In genomic region chr17:73879262-73879916, GRCm38 (mm10) we compare ENCODE assay signal across 19 mouse cellular contexts.
A peak's percentile ranks its signal among the peaks of the same experiment; 100 is the strongest.
DNase-seq lines count a peak whose midpoint lies in the region; ATAC-seq and TF ChIP-seq lines count a peak whose summit lies in the region.
"Had no signal": no experiment of that assay in that cellular context is flagged by ENCODE, and none has a peak within 500 bp of the region (broad histone marks: within the 10 kb centered on the region; RNA-seq: fewer than 3 reads in every experiment).

No protein-coding gene starts in this region.

- peaks cover 12% of the 10 kb centered on the region for H3K4me1 ChIP-seq in heart, embryonic 10.5 days
- 0 out of 2 replicates have a peak, but pooled peaks cover 4% of the 10 kb centered on the region for H3K4me1 ChIP-seq in heart, embryonic 11.5 days (ENCODE audit: control insufficient read depth, insufficient read depth, low read length)
- peaks cover 6% of the 10 kb centered on the region; the same call in 1 of the 2 replicates for H3K4me1 ChIP-seq in neural tube, embryonic 12.5 days
- H3K4me1 ChIP-seq in forebrain, embryonic 11.5 days (replicated peaks; ENCODE audit: control insufficient read depth, insufficient read depth, low read length) = no peaks in the 10 kb centered on the region
- peaks cover 10% of the 10 kb centered on the region; the same call in 1 of the 2 replicates for H3K4me1 ChIP-seq in midbrain, embryonic 13.5 days (replicated peaks)
- no peaks in the 10 kb centered on the region for H3K4me1 ChIP-seq in liver, postnatal 0 days (ENCODE audit: insufficient read depth)

- no peak for TF ChIP-seq EP300 in liver, postnatal 0 days (IDR thresholded peaks at IDR 0.05; ENCODE audit: low read depth)

- no peak for ATAC-seq in heart, embryonic 11.5 days (replicated peaks; ENCODE audit: insufficient number of reproducible peaks, low FRiP score, low TSS enrichment)
- ATAC-seq in neural tube, embryonic 12.5 days (ENCODE audit: low FRiP score, low read depth) = peak; percentile 56; the same call in 1 of the 2 replicates
- peak; percentile 79 for ATAC-seq in forebrain, embryonic 11.5 days (replicated peaks; ENCODE audit: low FRiP score)
- ATAC-seq in midbrain, embryonic 13.5 days = peak; percentile 31; the same call in 1 of the 2 replicates
- ATAC-seq in liver, postnatal 0 days = no peak
- ATAC-seq: hindbrain, postnatal 0 days; intestine, embryonic 16.5 days; lung, postnatal 0 days had no signal

- peak; percentile 65 for DNase-seq in heart, embryonic 10.5 days (ENCODE audit: low spot score)
- no peak for DNase-seq in neural tube, embryonic 10.5 days (ENCODE audit: extremely low spot score, low spot score)
- no peak for DNase-seq in forebrain, embryonic 11.5 days (ENCODE audit: low spot score)
- no peak for DNase-seq in right cerebral cortex, adult 18-20 months
- DNase-seq in liver, postnatal 0 days = no peak
- DNase-seq: adrenal gland, postnatal 25 days; cerebellum, adult 9-10 months; gastrocnemius, postnatal 36 days; kidney, postnatal 25 days; thymus, adult 18-20 months; thymus, postnatal 4 days had no signal

- H3K4me2 ChIP-seq in heart, embryonic 11.5 days = no peak overlapping the region
- no peak overlapping the region for H3K4me2 ChIP-seq in neural tube, embryonic 12.5 days (replicated peaks)
- no peak overlapping the region for H3K4me2 ChIP-seq in forebrain, embryonic 11.5 days (ENCODE audit: low read depth, low read length, severe bottlenecking)
- no peak overlapping the region for H3K4me2 ChIP-seq in midbrain, embryonic 13.5 days (replicated peaks)
- H3K4me2 ChIP-seq in liver, postnatal 0 days (ENCODE audit: low read depth, low read length) = no peak overlapping the region

- no peaks in the 10 kb centered on the region for H3K36me3 ChIP-seq in heart, embryonic 10.5 days
- H3K36me3 ChIP-seq in heart, embryonic 11.5 days (ENCODE audit: control insufficient read depth, insufficient read depth, low read length) = no peaks in the 10 kb centered on the region
- H3K36me3 ChIP-seq in neural tube, embryonic 12.5 days = no peaks in the 10 kb centered on the region
- H3K36me3 ChIP-seq in forebrain, embryonic 11.5 days (ENCODE audit: control insufficient read depth, insufficient read depth, low read length) = no peaks in the 10 kb centered on the region
- H3K36me3 ChIP-seq in midbrain, embryonic 13.5 days = no peaks in the 10 kb centered on the region
- no peaks in the 10 kb centered on the region for H3K36me3 ChIP-seq in liver, postnatal 0 days (replicated peaks; ENCODE audit: insufficient read depth, low read length)

- H3K27ac ChIP-seq in heart, embryonic 10.5 days = no peak overlapping the region
- no peak overlapping the region for H3K27ac ChIP-seq in heart, embryonic 11.5 days (ENCODE audit: low read depth, low read length)
- H3K27ac ChIP-seq in neural tube, embryonic 12.5 days = no peak overlapping the region
- no peak overlapping the region for H3K27ac ChIP-seq in forebrain, embryonic 11.5 days (ENCODE audit: low read depth, low read length)
- H3K27ac ChIP-seq in midbrain, embryonic 13.5 days = no peak overlapping the region
- H3K27ac ChIP-seq in liver, postnatal 0 days (ENCODE audit: low read depth) = no peak overlapping the region
- H3K27ac ChIP-seq: hindbrain, postnatal 0 days; layer of hippocampus, adult 2 months; macrophage had no signal

- no peaks in the 10 kb centered on the region for H3K27me3 ChIP-seq in heart, embryonic 10.5 days (ENCODE audit: insufficient read depth, poor library complexity, severe bottlenecking)
- no peaks in the 10 kb centered on the region for H3K27me3 ChIP-seq in heart, embryonic 11.5 days (ENCODE audit: control insufficient read depth, insufficient read depth, low read length)
- H3K27me3 ChIP-seq in neural tube, embryonic 12.5 days (replicated peaks) = no peaks in the 10 kb centered on the region
- no peaks in the 10 kb centered on the region for H3K27me3 ChIP-seq in forebrain, embryonic 11.5 days (ENCODE audit: control insufficient read depth, insufficient read depth, low read length)
- no peaks in the 10 kb centered on the region for H3K27me3 ChIP-seq in midbrain, embryonic 13.5 days
- no peaks in the 10 kb centered on the region for H3K27me3 ChIP-seq in liver, postnatal 0 days (ENCODE audit: insufficient read depth, low read length)

- no peak overlapping the region for H3K4me3 ChIP-seq in heart, embryonic 10.5 days
- H3K4me3 ChIP-seq in heart, embryonic 11.5 days (ENCODE audit: low read depth, low read length) = no peak overlapping the region
- no peak overlapping the region for H3K4me3 ChIP-seq in neural tube, embryonic 12.5 days
- no peak overlapping the region for H3K4me3 ChIP-seq in forebrain, embryonic 11.5 days (ENCODE audit: low read depth, low read length)
- H3K4me3 ChIP-seq in midbrain, embryonic 13.5 days (replicated peaks) = no peak overlapping the region
- no peak overlapping the region for H3K4me3 ChIP-seq in liver, postnatal 0 days (ENCODE audit: low read depth, low read length)
- H3K4me3 ChIP-seq: layer of hippocampus, adult 2 months had no signal

- WGBS in heart, embryonic 10.5 days = 90% methylated on average over 10 of the region's 10 CpGs
- 87% methylated on average over 10 of the region's 10 CpGs for WGBS in heart, embryonic 11.5 days (ENCODE audit: insufficient replicate concordance)
- WGBS in neural tube, embryonic 12.5 days = 85% methylated on average over 10 of the region's 10 CpGs
- WGBS in forebrain, embryonic 11.5 days = 90% methylated on average over 10 of the region's 10 CpGs
- WGBS in midbrain, embryonic 13.5 days = 88% methylated on average over 10 of the region's 10 CpGs
- WGBS in liver, postnatal 0 days (ENCODE audit: insufficient replicate concordance) = 89% methylated on average over 10 of the region's 10 CpGs

- H3K9ac ChIP-seq in heart, embryonic 11.5 days (ENCODE audit: low read depth, low read length) = no peak overlapping the region
- no peak overlapping the region for H3K9ac ChIP-seq in neural tube, embryonic 12.5 days
- no peak overlapping the region for H3K9ac ChIP-seq in forebrain, embryonic 11.5 days (ENCODE audit: low read length)
- H3K9ac ChIP-seq in midbrain, embryonic 13.5 days (replicated peaks) = no peak overlapping the region
- H3K9ac ChIP-seq in liver, postnatal 0 days (replicated peaks) = no peak overlapping the region

- no peak for TF ChIP-seq CTCF in liver, postnatal 0 days (IDR thresholded peaks at IDR 0.05; ENCODE audit: low read depth)

- H3K9me3 ChIP-seq in heart, embryonic 10.5 days = no peaks in the 10 kb centered on the region
- no peaks in the 10 kb centered on the region for H3K9me3 ChIP-seq in heart, embryonic 11.5 days (replicated peaks; ENCODE audit: control insufficient read depth, low read length)
- H3K9me3 ChIP-seq in neural tube, embryonic 12.5 days = no peaks in the 10 kb centered on the region
- H3K9me3 ChIP-seq in forebrain, embryonic 11.5 days (ENCODE audit: control insufficient read depth, low read length) = no peaks in the 10 kb centered on the region
- no peaks in the 10 kb centered on the region for H3K9me3 ChIP-seq in midbrain, embryonic 13.5 days
- no peaks in the 10 kb centered on the region for H3K9me3 ChIP-seq in liver, postnatal 0 days (ENCODE audit: low read length)

Comparison
In these comparisons a context has a peak if more than half of its experiments do, and no peak if none do; other contexts are left out.
1. ATAC-seq: peak in neural tube, embryonic 12.5 days (single experiment), forebrain, embryonic 11.5 days (single experiment) and midbrain, embryonic 13.5 days (single experiment); none in heart, embryonic 11.5 days (single experiment) and liver, postnatal 0 days (single experiment).